Mouse (Mus musculus) urinary bladder, adult 18-20 months (tissue): ENCODE data around the gene Tsnaxip1.
A peak's percentile ranks its signal among the peaks of the same experiment; 100 is the strongest.
"Not testable (repeated sequence)": the region's sequence is repeated elsewhere in the genome, so short reads cannot be mapped to it uniquely, and the experiment has no call there.

Source experiments
- DNase-seq, 2 experiments: peaks; one replicate each; pipeline ENCODE4 v3.0.0; 2022; ENCODE audit warnings: low spot score in 2 of 2, mixed read lengths in 2 of 2

Tsnaxip1 gene

DNA sequence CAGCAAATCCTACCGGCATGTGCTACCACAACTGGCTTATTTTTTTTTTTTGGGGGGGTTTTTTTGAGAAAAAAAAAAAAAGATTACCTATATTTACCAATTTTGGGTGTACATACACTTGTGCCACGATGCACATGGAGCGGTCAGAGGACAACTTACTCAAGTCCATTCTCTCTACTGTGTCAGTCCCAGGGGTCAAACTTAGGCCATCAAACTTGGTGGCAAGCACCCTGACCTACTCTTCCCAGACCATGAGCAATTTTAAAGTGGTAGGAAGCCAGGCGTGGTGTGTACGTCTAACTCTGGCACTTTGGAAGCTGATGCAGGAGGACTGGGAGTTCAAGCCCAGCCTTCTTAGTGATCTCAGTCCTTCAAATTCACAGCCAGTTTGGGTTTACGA is 14.3 kb upstream of the Tsnaxip1 start:
- no peak for DNase-seq

DNA sequence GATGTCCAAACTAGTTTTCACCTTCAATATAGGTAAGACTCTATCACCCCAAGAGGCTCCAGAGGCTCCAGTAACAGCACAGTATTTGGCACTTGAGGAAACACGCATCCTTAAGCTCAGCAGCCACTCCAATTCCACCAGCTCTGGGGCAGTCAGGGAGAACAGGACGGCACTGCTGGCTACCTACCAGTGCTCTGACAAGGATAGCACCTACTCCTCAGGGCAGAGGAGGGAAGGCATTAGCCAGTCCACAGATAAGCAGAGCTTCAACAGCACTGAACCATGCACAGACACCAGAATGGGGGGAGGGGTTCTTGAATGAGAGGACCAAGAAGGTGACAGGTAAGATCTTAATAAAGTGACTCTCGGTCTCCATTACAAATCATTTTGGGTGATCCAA is 7.9 kb upstream of the Tsnaxip1 start:
- no peak for DNase-seq

GRCm38 (mm10) chr8:105820925-105821324 is 6.6 kb upstream of the Tsnaxip1 start:
- no peak for DNase-seq

- DNase-seq = no peak
Observed at GRCm38 (mm10) chr8:105825506-105825905, 2.0 kb upstream of the Tsnaxip1 start.

DNA sequence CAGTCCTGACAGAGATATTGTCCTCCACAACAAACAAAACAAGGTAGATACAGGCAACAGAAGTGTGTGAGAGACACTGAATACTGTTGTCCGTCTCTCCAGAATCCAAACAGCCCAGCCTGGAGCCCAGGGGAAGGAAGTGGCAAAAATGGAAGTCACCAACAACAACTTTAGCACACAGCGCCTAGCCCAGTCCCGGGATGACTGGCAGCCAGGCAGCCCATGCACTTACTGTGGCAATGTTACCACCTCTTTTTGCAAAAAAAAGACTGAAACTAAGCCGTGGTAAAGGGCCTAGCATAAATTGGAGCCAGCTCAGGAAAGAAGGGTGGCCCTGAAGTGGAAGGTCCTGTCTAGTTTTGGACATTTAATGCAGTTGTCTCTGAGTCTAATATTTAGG is 1.2 kb upstream of the Tsnaxip1 start:
- no peak for DNase-seq

DNA sequence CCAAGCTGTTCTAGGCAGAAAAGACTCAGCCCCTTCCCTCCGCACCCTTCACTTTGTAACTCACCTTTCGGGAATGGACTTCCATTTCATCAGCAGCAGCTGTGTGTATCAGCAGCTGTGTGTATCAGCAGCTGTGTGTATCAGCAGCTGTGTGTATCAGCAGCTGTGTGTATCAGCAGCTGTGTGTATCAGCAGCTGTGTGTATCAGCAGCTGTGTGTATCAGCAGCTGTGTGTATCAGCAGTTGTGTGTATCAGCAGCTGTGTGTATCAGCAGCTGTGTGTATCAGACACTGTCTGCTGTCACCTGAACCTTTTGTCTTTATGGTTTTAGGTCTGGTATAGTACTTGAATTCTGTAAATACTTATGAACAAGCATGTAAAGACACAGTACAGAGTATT is 6.2 kb downstream of the Tsnaxip1 start:
- not testable (repeated sequence) for DNase-seq

GRCm38 (mm10) chr8:105835318-105835717 is 7.8 kb downstream of the Tsnaxip1 start:
- peak; percentile 62 to 78 for DNase-seq

- DNase-seq = no peak
Observed at GRCm38 (mm10) chr8:105836991-105837390, 9.5 kb downstream of the Tsnaxip1 start.

DNA sequence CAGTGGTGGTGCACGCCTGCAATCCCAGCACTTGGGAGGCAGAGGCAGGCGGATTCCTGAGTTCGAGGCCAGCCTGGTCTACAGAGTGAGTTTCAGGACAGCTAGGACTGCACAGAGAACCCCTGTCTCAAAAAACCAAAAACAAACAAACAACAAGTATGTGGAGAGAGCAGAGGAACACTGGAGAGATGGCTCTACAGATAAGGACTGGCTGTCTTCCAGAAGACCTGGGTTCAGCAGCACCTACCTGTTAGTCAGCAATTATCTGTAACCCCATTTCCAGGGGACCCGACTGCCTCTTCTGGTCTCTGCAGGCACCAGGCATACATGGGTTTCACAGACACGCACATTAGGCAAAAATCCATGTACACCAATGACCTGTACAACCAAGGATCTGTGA is 11.7 kb downstream of the Tsnaxip1 start:
- DNase-seq = no peak

GRCm38 (mm10) chr8:105846678-105847077 is 19.1 kb downstream of the Tsnaxip1 start:
- DNase-seq = no peak

GRCm38 (mm10) chr8:105850014-105850413 is 22.5 kb downstream of the Tsnaxip1 start:
- DNase-seq = no peak

DNA sequence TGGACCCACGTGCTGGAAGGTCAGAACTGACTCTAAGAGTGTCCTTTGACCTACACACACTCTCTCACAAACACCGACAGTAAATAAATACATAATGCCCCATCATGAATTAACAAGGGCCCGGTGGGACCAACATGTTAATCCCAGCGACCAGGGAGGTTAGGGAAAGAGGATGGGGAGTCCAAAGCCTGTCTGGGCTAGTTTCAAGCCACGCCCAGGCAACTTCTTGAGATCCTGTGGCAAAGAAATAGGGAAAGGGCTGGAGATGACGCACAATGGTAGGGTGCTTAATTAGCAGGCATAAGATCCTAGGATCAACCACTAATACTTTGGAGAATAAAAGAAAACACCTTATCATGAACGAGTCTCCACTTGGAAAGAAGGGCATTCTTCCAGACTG is 23.1 kb downstream of the Tsnaxip1 start:
- no peak for DNase-seq

DNA sequence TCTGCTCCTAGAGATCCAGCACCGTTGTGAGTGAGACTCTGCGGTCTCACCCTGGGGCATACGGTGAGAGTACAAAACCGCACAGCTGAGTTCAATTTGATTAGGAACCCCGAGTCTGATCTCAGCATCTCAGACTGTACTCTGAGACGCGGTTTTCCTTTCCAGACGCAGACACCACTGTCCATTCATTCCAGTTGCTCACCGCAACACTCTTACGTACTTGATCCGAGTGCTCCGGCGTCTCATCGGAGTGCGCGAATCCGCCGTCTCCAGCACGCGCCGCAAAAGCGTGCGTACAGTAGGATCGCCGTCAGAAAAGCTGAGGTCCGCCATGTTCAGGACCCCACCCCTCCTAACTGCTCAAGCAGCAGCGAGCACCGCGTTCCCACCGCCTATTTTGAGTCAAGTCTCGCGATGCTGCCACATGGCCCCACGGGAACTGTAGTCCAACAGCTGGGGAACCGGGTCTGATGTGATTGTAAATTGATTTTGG is 24.2 kb downstream of the Tsnaxip1 start:
- DNase-seq = peak; percentile 80 to 88

- DNase-seq = no peak
Observed at GRCm38 (mm10) chr8:105852146-105852729, 24.7 kb downstream of the Tsnaxip1 start.

- DNase-seq = no peak
Observed at GRCm38 (mm10) chr8:105853178-105853577, 25.6 kb downstream of the Tsnaxip1 start, which contains the start of gene Cenpt. Gene Cenpt, minus strand, starts transcription at chr8:105853278.

DNA sequence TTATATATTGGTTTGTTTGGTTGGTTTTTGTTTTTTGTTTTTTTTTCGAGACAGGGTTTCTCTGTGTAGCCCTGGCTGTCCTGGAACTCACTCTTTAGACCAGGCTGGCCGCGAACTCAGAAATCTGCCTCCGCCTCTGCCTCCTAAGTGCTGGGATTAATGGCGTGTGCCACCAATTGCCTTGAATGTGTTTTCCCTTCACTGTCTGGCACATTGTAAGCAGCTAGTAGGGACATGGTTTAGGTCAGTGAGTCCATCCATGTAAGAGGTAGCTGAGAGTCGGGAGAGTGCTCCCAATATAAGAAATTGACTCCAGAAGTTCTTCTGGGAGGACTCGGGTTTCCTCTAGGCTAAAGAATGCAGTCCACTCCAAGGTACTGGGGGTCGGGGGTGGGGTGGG is 26.8 kb downstream of the Tsnaxip1 start:
- no peak for DNase-seq

DNA sequence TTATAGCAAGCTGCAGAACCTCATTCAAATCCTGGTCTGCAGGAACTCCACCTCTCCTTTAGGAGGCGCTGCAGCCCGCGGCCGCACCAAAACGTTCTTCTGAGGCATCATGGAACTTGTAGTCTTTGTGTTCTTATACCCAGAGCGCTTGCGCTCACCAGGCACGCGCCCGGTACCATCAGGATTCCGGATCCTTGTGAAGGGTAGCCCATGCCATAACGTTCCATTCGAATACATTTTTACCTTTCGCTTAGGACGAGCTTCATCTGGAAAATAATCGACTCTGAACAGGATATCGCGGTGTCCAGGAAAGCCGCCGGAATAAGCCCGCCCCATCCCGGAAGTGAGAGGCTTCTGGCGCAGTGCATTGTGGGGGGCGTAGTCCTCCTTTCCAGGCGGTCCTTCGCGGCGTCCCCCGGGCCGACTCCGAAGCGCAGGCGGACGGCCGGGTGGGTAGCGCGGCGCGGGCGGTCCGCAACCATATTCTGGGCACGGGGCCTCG is 27.2 kb downstream of the Tsnaxip1 start, which contains the start of gene Thap11:
Gene Thap11, plus strand, starts transcription at position 418 of the 502 bp plus-strand sequence.
- DNase-seq = peak; percentile 86 to 92

DNA sequence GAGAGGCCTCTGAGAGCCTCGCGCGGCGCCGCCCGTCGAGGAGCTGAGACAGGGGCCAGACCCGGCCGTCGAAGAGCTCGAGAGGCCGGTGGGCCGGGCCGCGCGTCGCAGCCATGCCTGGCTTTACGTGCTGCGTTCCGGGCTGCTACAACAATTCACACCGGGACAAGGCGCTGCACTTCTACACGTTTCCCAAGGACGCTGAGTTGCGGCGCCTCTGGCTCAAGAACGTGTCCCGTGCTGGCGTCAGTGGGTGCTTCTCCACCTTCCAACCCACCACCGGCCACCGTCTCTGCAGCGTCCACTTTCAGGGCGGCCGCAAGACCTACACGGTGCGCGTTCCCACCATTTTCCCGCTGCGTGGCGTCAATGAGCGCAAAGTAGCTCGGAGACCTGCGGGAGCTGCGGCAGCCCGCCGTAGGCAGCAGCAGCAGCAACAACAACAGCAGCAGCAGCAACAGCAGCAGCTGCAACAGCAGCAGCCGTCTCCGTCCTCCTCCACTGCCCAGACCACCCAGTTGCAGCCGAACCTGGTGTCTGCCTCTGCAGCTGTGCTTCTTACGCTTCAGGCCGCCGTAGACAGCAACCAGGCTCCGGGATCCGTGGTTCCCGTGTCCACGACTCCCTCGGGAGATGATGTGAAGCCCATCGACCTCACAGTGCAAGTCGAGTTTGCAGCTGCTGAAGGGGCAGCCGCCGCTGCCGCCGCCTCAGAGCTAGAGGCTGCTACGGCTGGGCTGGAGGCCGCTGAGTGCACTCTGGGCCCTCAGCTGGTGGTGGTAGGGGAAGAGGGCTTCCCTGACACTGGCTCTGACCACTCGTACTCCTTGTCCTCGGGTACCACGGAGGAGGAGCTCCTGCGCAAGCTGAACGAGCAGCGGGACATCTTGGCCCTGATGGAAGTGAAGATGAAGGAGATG is 28.0 kb downstream of the Tsnaxip1 start:
- peak in 1 of 2 experiments; percentile 27 for DNase-seq

- DNase-seq = no peak
Observed at GRCm38 (mm10) chr8:105856168-105856835, 28.8 kb downstream of the Tsnaxip1 start.

DNA sequence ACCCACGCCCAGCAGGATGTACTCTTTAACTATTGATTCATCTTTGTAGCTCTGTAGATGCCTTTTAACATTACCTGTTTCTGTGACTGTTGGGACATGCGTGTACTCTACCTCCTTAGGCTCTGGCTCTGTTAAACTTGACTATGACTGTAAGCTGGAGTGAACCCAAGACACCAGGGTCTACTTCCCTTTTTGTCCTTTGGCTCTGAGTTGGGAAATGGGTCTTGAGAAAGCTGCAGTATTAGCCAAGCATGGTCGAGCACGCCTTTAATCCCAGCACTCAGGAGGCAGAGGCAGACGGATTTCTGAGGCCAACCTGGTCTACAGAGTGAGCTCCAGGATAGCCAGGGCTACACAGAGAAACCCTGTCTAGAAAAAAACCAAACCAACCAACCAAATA is 31.0 kb downstream of the Tsnaxip1 start:
- DNase-seq = no peak

DNA sequence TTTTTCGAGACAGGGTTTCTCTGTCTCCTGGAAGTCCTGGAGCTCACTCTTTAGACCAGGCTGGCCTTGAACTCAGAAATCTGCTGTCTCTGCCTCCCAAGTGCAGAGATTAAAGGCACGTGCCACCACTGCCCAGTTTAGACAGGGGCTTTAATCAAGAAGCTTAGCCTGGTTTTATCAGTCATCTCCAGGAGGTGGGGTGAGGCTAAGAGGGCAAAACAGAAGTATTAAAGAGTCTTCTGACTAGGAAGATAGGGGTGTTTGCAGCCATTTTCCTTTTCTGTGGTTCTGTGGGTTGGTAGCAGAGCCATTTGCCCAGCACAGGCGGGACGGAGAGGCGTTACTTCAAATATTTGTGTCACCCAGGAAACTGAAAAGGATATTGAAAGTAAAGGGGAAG is 31.8 kb downstream of the Tsnaxip1 start:
- no peak for DNase-seq
